ENCODE assay signal across 25 mouse cellular contexts in genomic region chr4:58941638-58942037, GRCm38 (mm10). TPM values are rescaled to one million over a fixed set of nuclear protein-coding genes. Genes with fewer than 3 reads are reported as not detected.
DNase-seq lines count a peak whose midpoint lies in the region; ATAC-seq and TF ChIP-seq lines count a peak whose summit lies in the region.
"Had no signal": no experiment of that assay in that cellular context is flagged by ENCODE, and none has a peak within 500 bp of the region (broad histone marks: within the 10 kb centered on the region; RNA-seq: fewer than 3 reads in every experiment).

No protein-coding gene starts in this region.

- ATAC-seq in liver, postnatal 0 days: peak; percentile 31; the same call in 1 of the 2 replicates
- ATAC-seq: forebrain, embryonic 14.5 days; forebrain, embryonic 16.5 days had no signal

- peaks cover 12% of the 10 kb centered on the region; the same call in 1 of the 2 replicates for H3K27me3 ChIP-seq in liver, postnatal 0 days (ENCODE audit: insufficient read depth, low read length)
- H3K27me3 ChIP-seq in splenic B cell, adult 2 months (ENCODE audit: control insufficient read depth, insufficient read depth, low read length, poor library complexity, severe bottlenecking): no peaks in the 10 kb centered on the region
- H3K27me3 ChIP-seq: embryonic facial prominence, embryonic 15.5 days had no signal

- no peaks in the 10 kb centered on the region for H3K9me3 ChIP-seq in liver, postnatal 0 days (ENCODE audit: low read length)
- H3K9me3 ChIP-seq: embryonic facial prominence, embryonic 13.5 days; embryonic facial prominence, embryonic 15.5 days; forebrain, embryonic 10.5 days; forebrain, embryonic 12.5 days had no signal

- H3K4me2 ChIP-seq in liver, postnatal 0 days (ENCODE audit: low read depth, low read length): no peak overlapping the region
- H3K4me2 ChIP-seq: embryonic facial prominence, embryonic 13.5 days; embryonic facial prominence, embryonic 15.5 days; forebrain, embryonic 12.5 days had no signal

- no peak overlapping the region for H3K4me3 ChIP-seq in liver, postnatal 0 days (ENCODE audit: low read depth, low read length)
- H3K4me3 ChIP-seq: embryonic facial prominence, embryonic 13.5 days; embryonic facial prominence, embryonic 15.5 days; erythroblast, embryonic 14.5 days; forebrain, embryonic 10.5 days; forebrain, embryonic 12.5 days had no signal

- DNase-seq in liver, postnatal 0 days: no peak
- DNase-seq in liver (no peak), A20 (ENCODE audit: low read depth, low spot score) (peak; percentile 36)
- peak; percentile 24 to 33 for DNase-seq in B cell, adult 2 months
- peak; percentile 68 for DNase-seq in splenic B cell, adult 2 months (ENCODE audit: low read depth, low spot score)
- no peak for DNase-seq in left cerebral cortex, postnatal 10 days (ENCODE audit: extremely low spot score in 1 of 2, low spot score in 2 of 2)
- no peak for DNase-seq in cerebellum, postnatal 36 days
- DNase-seq: adrenal gland, adult 2 months; adrenal gland, postnatal 10 days; adrenal gland, postnatal 36 days; cerebellum, adult 11-12 months; cerebellum, adult 2 months; cerebellum, adult 9-10 months; cerebellum, postnatal 10 days; cerebellum, postnatal 25 days; embryo, embryonic 11 days had no signal

- peaks cover 13% of the 10 kb centered on the region for H3K4me1 ChIP-seq in liver, postnatal 0 days (ENCODE audit: insufficient read depth)

- no peak overlapping the region for H3K9ac ChIP-seq in liver, postnatal 0 days (replicated peaks)
- H3K9ac ChIP-seq: embryonic facial prominence, embryonic 13.5 days; embryonic facial prominence, embryonic 15.5 days; forebrain, embryonic 12.5 days had no signal

- no peak for TF ChIP-seq EP300 in liver, postnatal 0 days (IDR thresholded peaks at IDR 0.05; ENCODE audit: low read depth)

- no peaks in the 10 kb centered on the region for H3K36me3 ChIP-seq in liver, postnatal 0 days (replicated peaks; ENCODE audit: insufficient read depth, low read length)
- no peaks in the 10 kb centered on the region for H3K36me3 ChIP-seq in splenic B cell, adult 2 months (ENCODE audit: control insufficient read depth, insufficient read depth, low read length, poor library complexity, severe bottlenecking)
- H3K36me3 ChIP-seq: embryonic facial prominence, embryonic 15.5 days; forebrain, embryonic 10.5 days; forebrain, embryonic 12.5 days had no signal

- H3K27ac ChIP-seq in liver, postnatal 0 days (ENCODE audit: low read depth): peak overlapping the region; percentile 44
- H3K27ac ChIP-seq: embryonic facial prominence, embryonic 13.5 days; embryonic facial prominence, embryonic 15.5 days; forebrain, embryonic 10.5 days; forebrain, embryonic 12.5 days had no signal

- intact Hi-C loops in left cerebral cortex, postnatal 10 days (cut with DNase I): no loop called here

- TF ChIP-seq CTCF in liver, postnatal 0 days (IDR thresholded peaks at IDR 0.05; ENCODE audit: low read depth): no peak

RNA-seq across cellular contexts. Expression of gene Zkscan16, which starts 1.8 kb away (rescaled TPM):
- polyA plus RNA-seq in liver, postnatal 0 days (2015; fragmentation: Nextera tagmentation; extraction: Ambion mirVana): 0.06 TPM in 1 of 2 replicates, not detected in the other
- 10 to 100 TPM; 20.7 to 25.5 TPM for total RNA-seq in left cerebral cortex, postnatal 10 days (2021)
- total RNA-seq: common myeloid progenitor, adult 5-6 weeks; MEL had no signal
- polyA plus RNA-seq: adrenal gland, adult 2 months; erythroblast, embryonic 14.5 days had no signal

RNA-seq across cellular contexts. Expression of gene Ecpas, which starts 29.1 kb away (rescaled TPM):
- 9.1 and 13.0 TPM in 2 replicates for polyA plus RNA-seq in liver, postnatal 0 days (2015; fragmentation: Nextera tagmentation; extraction: Ambion mirVana)
- 100 to 1,000 TPM; 143 to 166 TPM for total RNA-seq in left cerebral cortex, postnatal 10 days (2021)

RNA-seq across cellular contexts. Expression of gene Ptgr1, which starts 45.3 kb away (rescaled TPM):
- polyA plus RNA-seq in liver, postnatal 0 days (2015; fragmentation: Nextera tagmentation; extraction: Ambion mirVana): 6.4 and 6.8 TPM in 2 replicates
- 1 to 10 TPM; 3.4 to 3.6 TPM for total RNA-seq in left cerebral cortex, postnatal 10 days (2021)

RNA-seq across cellular contexts. Expression of gene Dnajc25, which starts 53.2 kb away (rescaled TPM):
- polyA plus RNA-seq in liver, postnatal 0 days (2015; fragmentation: Nextera tagmentation; extraction: Ambion mirVana): 12.5 and 13.8 TPM in 2 replicates
- 1 to 10 TPM; 6.8 to 8.1 TPM for total RNA-seq in left cerebral cortex, postnatal 10 days (2021)

Comparison
In these comparisons a context has a peak if more than half of its experiments do, and no peak if none do; other contexts are left out.
1. DNase-seq: peak in A20 (single experiment), B cell, adult 2 months (2 of 2) and splenic B cell, adult 2 months (single experiment); none in liver, postnatal 0 days (single experiment), liver (single experiment), left cerebral cortex, postnatal 10 days (0 of 2) and cerebellum, postnatal 36 days (0 of 2).